Mouse (Mus musculus): Measurements from ENCODE around the gene Ficd. TPM values are rescaled to one million over a fixed set of nuclear protein-coding genes. Genes with fewer than 3 reads are reported as not detected.
"Not testable (repeated sequence)": the region's sequence is repeated elsewhere in the genome, so short reads cannot be mapped to it uniquely, and the experiment has no call there.

The Ficd gene
- total RNA-seq, 2 experiments from 2014 or later: 11.8 to 12.3 TPM

- peak; percentile 90 to 91 for DNase-seq (ENCODE audit: low spot score in 2 of 2)
- intact Hi-C loops (cut with DNase I): loop anchor here (2.0 to 5.0 kb wide), 2 partner anchors 34 to 73 kb away; partner anchors contain the start of gene Ficd
Measured at GRCm38 (mm10) chr5:113771213-113772162, 35.9 kb downstream of the Ficd start.

- intact Hi-C loops (cut with DNase I): loop anchor here (2.0 to 5.0 kb wide), 2 partner anchors 35 to 72 kb away; partner anchors contain the start of gene Ficd
- peak; percentile 94 to 97 for DNase-seq (ENCODE audit: low spot score in 2 of 2)
Measured at GRCm38 (mm10) chr5:113772450-113772895, 36.9 kb downstream of the Ficd start, which contains the start of the genes Sart3 and Iscu. Gene Sart3 (minus strand): TSS chr5:113772510. Gene Iscu (plus strand): TSS chr5:113772748.

- DNase-seq (ENCODE audit: low spot score in 2 of 2): no peak
Measured at GRCm38 (mm10) chr5:113772905-113773519, 37.4 kb downstream of the Ficd start.

GRCm38 (mm10) chr5:113773664-113774063 is 38.1 kb downstream of the Ficd start:
- intact Hi-C loops (cut with DNase I): loop anchor here (1.0 to 5.0 kb wide), 4 partner anchors 36 to 181 kb away; partner anchors contain the start of gene Ficd
- DNase-seq (ENCODE audit: low spot score in 2 of 2): peak; percentile 79 to 82

More at GRCm38 (mm10) chr5:113772905-113773519, 37.4 kb downstream of the Ficd start:
- intact Hi-C loops (cut with DNase I): loop anchor here (1.0 to 5.0 kb wide), 3 partner anchors 36 to 72 kb away; partner anchors contain the start of gene Ficd

GRCm38 (mm10) chr5:113775585-113775984 is 40.0 kb downstream of the Ficd start:
- no peak for DNase-seq (ENCODE audit: low spot score in 2 of 2)
- intact Hi-C loops (cut with DNase I): no loop called here

- intact Hi-C loops (cut with DNase I): no loop called here
- DNase-seq (ENCODE audit: low spot score in 2 of 2): no peak
Measured at GRCm38 (mm10) chr5:113776128-113776895, 40.7 kb downstream of the Ficd start.

GRCm38 (mm10) chr5:113776896-113777226 is 41.3 kb downstream of the Ficd start:
- intact Hi-C loops (cut with DNase I): no loop called here
- no peak for DNase-seq (ENCODE audit: low spot score in 2 of 2)

GRCm38 (mm10) chr5:113777728-113778127 is 42.1 kb downstream of the Ficd start:
- intact Hi-C loops (cut with DNase I); DNase-seq (ENCODE audit: low spot score in 2 of 2): not testable (repeated sequence)

GRCm38 (mm10) chr5:113779569-113779968 is 44.0 kb downstream of the Ficd start:
- DNase-seq (ENCODE audit: low spot score in 2 of 2): no peak
- intact Hi-C loops (cut with DNase I): no loop called here

- DNase-seq (ENCODE audit: low spot score in 2 of 2): no peak
- intact Hi-C loops (cut with DNase I): no loop called here
Measured at GRCm38 (mm10) chr5:113780082-113780752, 44.6 kb downstream of the Ficd start.

- no peak for DNase-seq (ENCODE audit: low spot score in 2 of 2)
- intact Hi-C loops (cut with DNase I): no loop called here
Measured at GRCm38 (mm10) chr5:113780763-113781162, 45.2 kb downstream of the Ficd start.

- intact Hi-C loops (cut with DNase I): no loop called here
- no peak for DNase-seq (ENCODE audit: low spot score in 2 of 2)
Measured at GRCm38 (mm10) chr5:113781254-113781653, 45.7 kb downstream of the Ficd start.

- no peak for DNase-seq (ENCODE audit: low spot score in 2 of 2)
- intact Hi-C loops (cut with DNase I): no loop called here
Measured at GRCm38 (mm10) chr5:113781875-113782274, 46.3 kb downstream of the Ficd start.

- DNase-seq (ENCODE audit: low spot score in 2 of 2): no peak
- intact Hi-C loops (cut with DNase I): no loop called here
Measured at GRCm38 (mm10) chr5:113782624-113783023, 47.0 kb downstream of the Ficd start.

GRCm38 (mm10) chr5:113783581-113784001 is 48.0 kb downstream of the Ficd start:
- intact Hi-C loops (cut with DNase I): no loop called here
- peak in 1 of 2 experiments; percentile 42 for DNase-seq (ENCODE audit: low spot score in 2 of 2)

GRCm38 (mm10) chr5:113784104-113784503 is 48.5 kb downstream of the Ficd start:
- DNase-seq (ENCODE audit: low spot score in 2 of 2); intact Hi-C loops (cut with DNase I): not testable (repeated sequence)

GRCm38 (mm10) chr5:113786985-113787384 is 51.4 kb downstream of the Ficd start:
- intact Hi-C loops (cut with DNase I): no loop called here
- DNase-seq (ENCODE audit: low spot score in 2 of 2): no peak

- intact Hi-C loops (cut with DNase I): no loop called here
- DNase-seq (ENCODE audit: low spot score in 2 of 2): no peak
Measured at GRCm38 (mm10) chr5:113788645-113789044, 53.0 kb downstream of the Ficd start.
